Mouse (Mus musculus) olfactory bulb, adult 2 months (tissue): ENCODE measurements at regions not wholly inside any gene's neighbourhood (a gene's known extent, or its start where the extent isn't known, plus 50 kb on each side); places are given as distances from the start of the nearest gene placed in this dataset.

Experiments used
- CTCF ChIP-seq: fragments of 200-500 bp; IDR thresholded peaks from 2 replicates; pipeline ENCODE4 v1.5.1; 2012; ENCODE audit warnings: low read depth, mild to moderate bottlenecking, low read length, moderate library complexity; ENCODE audit not compliant: insufficient read depth
- POLR2A ChIP-seq: fragments of 200-500 bp; IDR thresholded peaks from 2 replicates; pipeline ENCODE4 v1.6.1; 2012; ENCODE audit warnings: mild to moderate bottlenecking, low read depth, low read length, moderate library complexity; ENCODE audit not compliant: insufficient read depth

DNA sequence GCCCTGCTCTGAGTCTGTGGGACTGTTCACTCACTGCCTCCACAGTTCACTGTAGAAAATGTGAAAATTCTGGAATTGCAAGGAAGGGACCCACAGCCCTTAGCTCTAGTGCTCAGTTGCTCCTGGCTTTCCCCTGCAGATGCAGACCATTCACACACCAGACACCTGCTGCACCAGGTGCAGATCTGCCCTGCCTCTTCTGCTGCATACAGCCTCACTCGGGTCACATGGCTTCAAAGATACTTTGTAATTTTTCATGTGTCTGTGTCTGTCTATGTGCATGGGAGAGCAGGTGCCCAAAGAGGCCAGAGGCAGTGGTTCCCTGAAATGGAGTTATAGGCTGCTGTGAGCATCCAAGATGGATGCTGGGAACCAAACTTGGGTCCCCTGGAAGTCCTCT, 70.2 kb upstream of the Sec14l1 start:
- TF ChIP-seq POLR2A: no peak
- TF ChIP-seq CTCF: no peak
